Mouse (Mus musculus): ENCODE measurements around the gene Vav2. TPM values are rescaled to one million over a fixed set of nuclear protein-coding genes. Genes with fewer than 3 reads are reported as not detected.

The Vav2 gene
- polyA plus RNA-seq, 1 experiment, result 28.1 TPM

- H3K27me3 ChIP-seq (replicated peaks; ENCODE audit: control insufficient read depth, insufficient read depth, low read length), result no peaks in the 10 kb centered on the region
- no peak overlapping the region for H3K27ac ChIP-seq (ENCODE audit: insufficient read depth, low read depth, low read length)
- WGBS, result 66% methylated on average over 3 of the region's 3 CpGs
- TF ChIP-seq POLR2A (IDR thresholded peaks at IDR 0.05; ENCODE audit: low read depth, low read length), result no peak
- no peak for TF ChIP-seq CTCF (conservative IDR thresholded peaks at IDR 0.05; ENCODE audit: insufficient read depth, insufficient read length, low read depth, low read length)
- H3K36me3 ChIP-seq (ENCODE audit: control insufficient read depth, insufficient read depth, low read length), result no peaks in the 10 kb centered on the region
- no peak overlapping the region for H3K4me3 ChIP-seq (ENCODE audit: insufficient read depth, low read depth, low read length)
- no peak for DNase-seq
- peaks cover 31% of the 10 kb centered on the region for H3K4me1 ChIP-seq (ENCODE audit: control insufficient read depth, insufficient read depth, low read length)
Measured at GRCm38 (mm10) chr2:27408194-27408593, 18.6 kb downstream of the Vav2 start.

- Histone ChIP-seq H3K4me1 (ENCODE audit: control insufficient read depth, insufficient read depth, low read length) (peaks cover 26% of the 10 kb centered on the region), H3K4me3 (ENCODE audit: insufficient read depth, low read depth, low read length) (no peak overlapping the region), H3K36me3 (ENCODE audit: control insufficient read depth, insufficient read depth, low read length) (no peaks in the 10 kb centered on the region), H3K27me3 (replicated peaks; ENCODE audit: control insufficient read depth, insufficient read depth, low read length) (no peaks in the 10 kb centered on the region), H3K27ac (ENCODE audit: insufficient read depth, low read depth, low read length) (no peak overlapping the region)
- WGBS, result 85% methylated on average over 5 of the region's 5 CpGs
- no peak for DNase-seq
- TF ChIP-seq POLR2A (IDR thresholded peaks at IDR 0.05; ENCODE audit: low read depth, low read length) (no peak), CTCF (conservative IDR thresholded peaks at IDR 0.05; ENCODE audit: insufficient read depth, insufficient read length, low read depth, low read length) (no peak)
Measured at GRCm38 (mm10) chr2:27406928-27407327, 19.9 kb downstream of the Vav2 start.

GRCm38 (mm10) chr2:27405094-27405884 is 21.5 kb downstream of the Vav2 start:
- no peaks in the 10 kb centered on the region for H3K27me3 ChIP-seq (replicated peaks; ENCODE audit: control insufficient read depth, insufficient read depth, low read length)
- 61% methylated on average over 5 of the region's 5 CpGs for WGBS
- no peaks in the 10 kb centered on the region for H3K36me3 ChIP-seq (ENCODE audit: control insufficient read depth, insufficient read depth, low read length)
- TF ChIP-seq POLR2A (IDR thresholded peaks at IDR 0.05; ENCODE audit: low read depth, low read length) (no peak), CTCF (conservative IDR thresholded peaks at IDR 0.05; ENCODE audit: insufficient read depth, insufficient read length, low read depth, low read length) (no peak)
- peaks cover 19% of the 10 kb centered on the region for H3K4me1 ChIP-seq (ENCODE audit: control insufficient read depth, insufficient read depth, low read length)
- DNase-seq, result no peak
- no peak overlapping the region for H3K4me3 ChIP-seq (ENCODE audit: insufficient read depth, low read depth, low read length)
- H3K27ac ChIP-seq (ENCODE audit: insufficient read depth, low read depth, low read length), result no peak overlapping the region

- no peak overlapping the region for H3K4me3 ChIP-seq (ENCODE audit: insufficient read depth, low read depth, low read length)
- H3K27ac ChIP-seq (ENCODE audit: insufficient read depth, low read depth, low read length), result no peak overlapping the region
- 47% methylated on average over 6 of the region's 6 CpGs for WGBS
- no peaks in the 10 kb centered on the region for H3K27me3 ChIP-seq (replicated peaks; ENCODE audit: control insufficient read depth, insufficient read depth, low read length)
- TF ChIP-seq POLR2A (IDR thresholded peaks at IDR 0.05; ENCODE audit: low read depth, low read length) (no peak), CTCF (conservative IDR thresholded peaks at IDR 0.05; ENCODE audit: insufficient read depth, insufficient read length, low read depth, low read length) (no peak)
- no peak for DNase-seq
- H3K36me3 ChIP-seq (ENCODE audit: control insufficient read depth, insufficient read depth, low read length), result no peaks in the 10 kb centered on the region
- peaks cover 19% of the 10 kb centered on the region for H3K4me1 ChIP-seq (ENCODE audit: control insufficient read depth, insufficient read depth, low read length)
Measured at GRCm38 (mm10) chr2:27404375-27405093, 22.3 kb downstream of the Vav2 start.

- no peak for DNase-seq
- no peak overlapping the region for H3K4me3 ChIP-seq (ENCODE audit: insufficient read depth, low read depth, low read length)
- TF ChIP-seq POLR2A (IDR thresholded peaks at IDR 0.05; ENCODE audit: low read depth, low read length) (no peak), CTCF (conservative IDR thresholded peaks at IDR 0.05; ENCODE audit: insufficient read depth, insufficient read length, low read depth, low read length) (no peak)
- no peaks in the 10 kb centered on the region for H3K27me3 ChIP-seq (replicated peaks; ENCODE audit: control insufficient read depth, insufficient read depth, low read length)
- H3K36me3 ChIP-seq (ENCODE audit: control insufficient read depth, insufficient read depth, low read length), result no peaks in the 10 kb centered on the region
- H3K27ac ChIP-seq (ENCODE audit: insufficient read depth, low read depth, low read length), result no peak overlapping the region
- peaks cover 17% of the 10 kb centered on the region for H3K4me1 ChIP-seq (ENCODE audit: control insufficient read depth, insufficient read depth, low read length)
- 76% methylated on average over 2 of the region's 2 CpGs for WGBS
Measured at GRCm38 (mm10) chr2:27401544-27401943, 25.3 kb downstream of the Vav2 start.

- no peak for TF ChIP-seq POLR2A (IDR thresholded peaks at IDR 0.05; ENCODE audit: low read depth, low read length)
- no peak for TF ChIP-seq CTCF (conservative IDR thresholded peaks at IDR 0.05; ENCODE audit: insufficient read depth, insufficient read length, low read depth, low read length)
- Histone ChIP-seq H3K36me3 (ENCODE audit: control insufficient read depth, insufficient read depth, low read length) (no peaks in the 10 kb centered on the region), H3K27me3 (replicated peaks; ENCODE audit: control insufficient read depth, insufficient read depth, low read length) (no peaks in the 10 kb centered on the region), H3K4me1 (ENCODE audit: control insufficient read depth, insufficient read depth, low read length) (peaks cover 16% of the 10 kb centered on the region), H3K27ac (ENCODE audit: insufficient read depth, low read depth, low read length) (no peak overlapping the region), H3K4me3 (ENCODE audit: insufficient read depth, low read depth, low read length) (no peak overlapping the region)
- WGBS, result 97% methylated on average over 2 of the region's 2 CpGs
- DNase-seq, result no peak
Measured at GRCm38 (mm10) chr2:27400083-27400482, 26.8 kb downstream of the Vav2 start.
